12 mouse cellular contexts compared by ENCODE assay signal in the genomic region with DNA sequence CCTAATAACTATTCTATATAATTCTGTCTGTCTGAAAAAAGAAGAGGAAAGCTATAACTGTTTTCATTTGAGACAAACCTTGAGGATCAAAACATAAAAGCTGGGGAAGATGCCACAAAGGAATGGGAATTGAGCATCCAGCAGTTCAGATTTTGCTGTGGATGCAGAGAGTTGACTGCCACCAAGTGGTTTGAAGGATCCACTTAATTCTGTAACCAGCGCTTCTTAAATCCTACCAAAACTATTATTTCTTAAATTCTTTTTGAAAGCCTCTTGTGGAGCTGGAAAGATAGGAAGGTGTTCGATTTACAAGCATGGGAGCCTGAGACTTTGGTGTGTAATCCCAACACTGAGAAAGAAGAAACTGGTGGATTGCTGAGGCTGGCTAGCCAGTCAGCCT.
A peak's percentile ranks its signal among the peaks of the same experiment; 100 is the strongest.
DNase-seq lines count a peak whose midpoint lies in the region; ATAC-seq and TF ChIP-seq lines count a peak whose summit lies in the region.
"Had no signal": no experiment of that assay in that cellular context is flagged by ENCODE, and none has a peak within 500 bp of the region (broad histone marks: within the 10 kb centered on the region; RNA-seq: fewer than 3 reads in every experiment).

No protein-coding gene starts in this region.

- no peak for TF ChIP-seq POLR2A in CH12.LX (IDR thresholded peaks at IDR 0.05; ENCODE audit: low read depth, low read length)

- in situ Hi-C loops in CH12.LX (cut with MboI; ENCODE audit: low pct_ligation_motif_present, low pct_unique_long_range_greater_than_20kb, low sequenced_read_pairs) = no loop called here

- TF ChIP-seq EP300 in CH12.LX (IDR thresholded peaks at IDR 0.05; ENCODE audit: low read length) = no peak

- no peaks in the 10 kb centered on the region for H3K9me3 ChIP-seq in CH12.LX (replicated peaks; ENCODE audit: low read length)
- no peaks in the 10 kb centered on the region for H3K9me3 ChIP-seq in embryonic facial prominence, embryonic 14.5 days (ENCODE audit: control insufficient read depth, low read length)
- H3K9me3 ChIP-seq: forebrain, embryonic 10.5 days; liver, embryonic 12.5 days; megakaryocyte, embryonic 14.5 days had no signal

- intact Hi-C loops in gastrocnemius, adult 2 months (cut with DNase I) = no loop called here
- intact Hi-C loops in gastrocnemius, postnatal 36 days (cut with DNase I) = no loop called here
- intact Hi-C loops in left cerebral cortex, adult 2 months (cut with DNase I) = loop anchor here (1.0 to 5.0 kb wide), 3 partner anchors 309 to 538 kb away; partner anchors contain the start of gene Tmtc1
- intact Hi-C loops in left cerebral cortex, postnatal 4 days (cut with DNase I) = loop anchor here (10.0 kb wide), 1 partner anchor 517 kb away; no protein-coding TSS in a partner anchor

- H3K4me1 ChIP-seq in CH12.LX (ENCODE audit: control insufficient read depth in 1 of 2, insufficient read depth in 2 of 2) = no peaks in the 10 kb centered on the region
- H3K4me1 ChIP-seq in embryonic facial prominence, embryonic 14.5 days (ENCODE audit: control insufficient read depth, insufficient read depth, low read length) = no peaks in the 10 kb centered on the region
- H3K4me1 ChIP-seq: forebrain, embryonic 10.5 days; liver, embryonic 12.5 days; megakaryocyte, embryonic 14.5 days had no signal

- H3K4me2 ChIP-seq in CH12.LX (ENCODE audit: insufficient read depth, low read depth, poor library complexity, severe bottlenecking) = no peak overlapping the region
- no peak overlapping the region for H3K4me2 ChIP-seq in embryonic facial prominence, embryonic 14.5 days (ENCODE audit: low read depth, low read length)
- H3K4me2 ChIP-seq: liver, embryonic 12.5 days had no signal

- H3K27me3 ChIP-seq in CH12.LX (replicated peaks) = no peaks in the 10 kb centered on the region
- H3K27me3 ChIP-seq in embryonic facial prominence, embryonic 14.5 days (replicated peaks; ENCODE audit: control insufficient read depth, insufficient read depth, low read length) = no peaks in the 10 kb centered on the region
- H3K27me3 ChIP-seq: liver, embryonic 12.5 days had no signal

- TF ChIP-seq CTCF in gastrocnemius, adult 2 months (IDR thresholded peaks at IDR 0.05) = peak; percentile 57
- TF ChIP-seq CTCF in left cerebral cortex, adult 2 months (IDR thresholded peaks at IDR 0.05) = peak; percentile 71
- peak in 1 of 2 experiments; percentile 40; a peak in 2 of 4 replicates for TF ChIP-seq CTCF in CH12.LX (conservative IDR thresholded peaks at IDR 0.05 in 1 of 2, IDR thresholded peaks at IDR 0.05 in 1 of 2; ENCODE audit: low read depth in 2 of 2, low read length in 2 of 2)

- H3K36me3 ChIP-seq in CH12.LX (replicated peaks in 1 of 2; ENCODE audit: control insufficient read depth in 1 of 2, insufficient read depth in 1 of 2, low read length in 1 of 2) = no peaks in the 10 kb centered on the region
- H3K36me3 ChIP-seq in embryonic facial prominence, embryonic 14.5 days (ENCODE audit: control insufficient read depth, insufficient read depth, low read length) = no peaks in the 10 kb centered on the region
- H3K36me3 ChIP-seq: forebrain, embryonic 10.5 days; liver, embryonic 12.5 days had no signal

- ATAC-seq in embryonic facial prominence, embryonic 14.5 days (ENCODE audit: low read depth) = no peak
- ATAC-seq: CD4-positive, CD25-positive, alpha-beta regulatory T cell, adult 4 months; liver, embryonic 12.5 days had no signal

- H3K27ac ChIP-seq in gastrocnemius, adult 2 months = no peak overlapping the region
- H3K27ac ChIP-seq in left cerebral cortex, adult 2 months = no peak overlapping the region
- H3K27ac ChIP-seq in CH12.LX (ENCODE audit: insufficient read depth, low read depth) = no peak overlapping the region
- H3K27ac ChIP-seq in embryonic facial prominence, embryonic 14.5 days (replicated peaks; ENCODE audit: low read depth, low read length) = no peak overlapping the region
- H3K27ac ChIP-seq: forebrain, embryonic 10.5 days; liver, embryonic 12.5 days had no signal

- H3K4me3 ChIP-seq in gastrocnemius, adult 2 months = no peak overlapping the region
- no peak overlapping the region for H3K4me3 ChIP-seq in left cerebral cortex, adult 2 months
- H3K4me3 ChIP-seq in CH12.LX (replicated peaks in 1 of 3; ENCODE audit: low read depth in 2 of 3, low read length in 2 of 3, poor library complexity in 1 of 3) = no peak overlapping the region
- no peak overlapping the region for H3K4me3 ChIP-seq in embryonic facial prominence, embryonic 14.5 days (ENCODE audit: low read depth, low read length)
- H3K4me3 ChIP-seq: forebrain, embryonic 10.5 days; liver, embryonic 12.5 days; megakaryocyte, embryonic 14.5 days had no signal

- no peak for DNase-seq in gastrocnemius, adult 2 months
- no peak for DNase-seq in gastrocnemius, postnatal 36 days
- DNase-seq in left cerebral cortex, adult 2 months (ENCODE audit: extremely low spot score in 1 of 2, low spot score in 2 of 2) = no peak
- no peak for DNase-seq in left cerebral cortex, postnatal 4 days
- no peak for DNase-seq in CH12.LX (ENCODE audit: extremely low read depth)
- DNase-seq in embryonic facial prominence, embryonic 14.5 days (ENCODE audit: low spot score) = peak; percentile 67
- no peak for DNase-seq in adrenal gland, adult 18-20 months (ENCODE audit: low spot score in 2 of 2)
- DNase-seq in heart, adult 18-20 months = no peak

- H3K9ac ChIP-seq in CH12.LX (ENCODE audit: insufficient read depth, low read depth) = no peak overlapping the region
- H3K9ac ChIP-seq in embryonic facial prominence, embryonic 14.5 days (ENCODE audit: low read depth, low read length) = no peak overlapping the region
- H3K9ac ChIP-seq: liver, embryonic 12.5 days had no signal

- 74% methylated on average over 2 of the region's 2 CpGs for WGBS in embryonic facial prominence, embryonic 14.5 days

- TF ChIP-seq RAD21 in CH12.LX (IDR thresholded peaks at IDR 0.05; ENCODE audit: low read depth, low read length) = peak; percentile 27

- H3K79me2 ChIP-seq in CH12.LX (replicated peaks; ENCODE audit: control insufficient read depth, extremely low read depth, insufficient read depth, poor library complexity, severe bottlenecking) = no peaks in the 10 kb centered on the region

- dilution Hi-C loops in CH12.LX (cut with MboI; ENCODE audit: extremely low pct_ligation_motif_present, extremely low pct_unique_long_range_greater_than_20kb, low sequenced_read_pairs) = no loop called here

TF ChIP-seq in CH12.LX, 34 proteins besides CTCF, POLR2A, EP300 and RAD21:
- TF ChIP-seq MYC (IDR thresholded peaks at IDR 0.05; ENCODE audit: low read depth, low read length) (no peak), SMC3 (IDR thresholded peaks at IDR 0.05; ENCODE audit: low read depth, low read length) (0 out of 2 replicates have a peak, but pooled peaks have one; percentile 16)

Comparison
In these comparisons a context has a peak if more than half of its experiments do, and no peak if none do; other contexts are left out.
1. intact Hi-C loops: an anchor here in left cerebral cortex, adult 2 months (1.0 to 5.0 kb wide) and left cerebral cortex, postnatal 4 days (10.0 kb wide); none called in gastrocnemius, adult 2 months and gastrocnemius, postnatal 36 days.